Mouse (Mus musculus): ENCODE results near the gene 2010003K11Rik.

GRCm38 (mm10) chr19:4478190-4478516 is 20.2 kb downstream of the 2010003K11Rik start:
- TF ChIP-seq CTCF (conservative IDR thresholded peaks at IDR 0.05; ENCODE audit: low read length) (peak; percentile 62), POU5F1 (IDR thresholded peaks at IDR 0.05; ENCODE audit: borderline replicate concordance, low read length) (no peak)

Measured in E14TG2a.4 (cell line).